Mouse (Mus musculus): Measurements from ENCODE around the gene Ifnlr1. TPM values are rescaled to one million over a fixed set of nuclear protein-coding genes. Genes with fewer than 3 reads are reported as not detected.

The Ifnlr1 gene
- total RNA-seq, 2 experiments from 2014 or later: 0.52 TPM; not detected in 1

GRCm38 (mm10) chr4:135738237-135738636 lies 52.1 kb downstream of the Ifnlr1 start:
- no peak for ATAC-seq (replicated peaks; ENCODE audit: poor library complexity, severe bottlenecking)

GRCm38 (mm10) chr4:135739148-135739547 lies 53.1 kb downstream of the Ifnlr1 start:
- no peak for ATAC-seq (replicated peaks; ENCODE audit: poor library complexity, severe bottlenecking)

- no peak for ATAC-seq (replicated peaks; ENCODE audit: poor library complexity, severe bottlenecking)
These were observed 53.6 kb downstream of the Ifnlr1 start for GRCm38 (mm10) chr4:135739672-135740071.

GRCm38 (mm10) chr4:135743520-135743919 lies 57.4 kb downstream of the Ifnlr1 start:
- ATAC-seq (replicated peaks; ENCODE audit: poor library complexity, severe bottlenecking): no peak

- ATAC-seq (replicated peaks; ENCODE audit: poor library complexity, severe bottlenecking): no peak
These were observed 58.8 kb downstream of the Ifnlr1 start for GRCm38 (mm10) chr4:135744726-135745448.

GRCm38 (mm10) chr4:135745613-135746012 lies 59.5 kb downstream of the Ifnlr1 start:
- no peak for ATAC-seq (replicated peaks; ENCODE audit: poor library complexity, severe bottlenecking)

GRCm38 (mm10) chr4:135750896-135751295 lies 64.8 kb downstream of the Ifnlr1 start:
- ATAC-seq (replicated peaks; ENCODE audit: poor library complexity, severe bottlenecking): no peak

GRCm38 (mm10) chr4:135752106-135752778 lies 66.2 kb downstream of the Ifnlr1 start:
- ATAC-seq (replicated peaks; ENCODE audit: poor library complexity, severe bottlenecking): no peak

GRCm38 (mm10) chr4:135752779-135753164 lies 66.7 kb downstream of the Ifnlr1 start:
- no peak for ATAC-seq (replicated peaks; ENCODE audit: poor library complexity, severe bottlenecking)

Other genes with a start within 250 kb of the Ifnlr1 start
- gene Stpg1, start 191.5 kb upstream of the Ifnlr1 start, total RNA-seq (2014; fragmentation: Nextera tagmentation): not detected in 2 replicates
- not detected in 2 replicates for gene Stpg1, start 191.5 kb upstream of the Ifnlr1 start, total RNA-seq (2017)
- gene Nipal3, start 191.2 kb upstream of the Ifnlr1 start, total RNA-seq (2014; fragmentation: Nextera tagmentation): 5.7 and 8.4 TPM in 2 replicates
- gene Nipal3, start 191.2 kb upstream of the Ifnlr1 start, total RNA-seq (2017): 21.9 and 29.1 TPM in 2 replicates
- not detected in 2 replicates for gene Grhl3, start 112.7 kb upstream of the Ifnlr1 start, total RNA-seq (2014; fragmentation: Nextera tagmentation)
- not detected in 2 replicates for gene Grhl3, start 112.7 kb upstream of the Ifnlr1 start, total RNA-seq (2017)
- gene Il22ra1, start 41.9 kb downstream of the Ifnlr1 start, total RNA-seq (2014; fragmentation: Nextera tagmentation): not detected in 2 replicates
- not detected in 2 replicates for gene Il22ra1, start 41.9 kb downstream of the Ifnlr1 start, total RNA-seq (2017)
- not detected in 2 replicates for gene Myom3, start 73.4 kb downstream of the Ifnlr1 start, total RNA-seq (2014; fragmentation: Nextera tagmentation)
- not detected in 2 replicates for gene Myom3, start 73.4 kb downstream of the Ifnlr1 start, total RNA-seq (2017)
- gene Srsf10, start 169.5 kb downstream of the Ifnlr1 start, total RNA-seq (2014; fragmentation: Nextera tagmentation): 140 TPM in 2 replicates
- gene Srsf10, start 169.5 kb downstream of the Ifnlr1 start, total RNA-seq (2017): 191 and 201 TPM in 2 replicates
- 65.4 and 67.9 TPM in 2 replicates for gene Pnrc2, start 187.6 kb downstream of the Ifnlr1 start, total RNA-seq (2014; fragmentation: Nextera tagmentation)
- 159 and 192 TPM in 2 replicates for gene Pnrc2, start 187.6 kb downstream of the Ifnlr1 start, total RNA-seq (2017)
- 4.5 and 6.0 TPM in 2 replicates for gene Cnr2, start 209.1 kb downstream of the Ifnlr1 start, total RNA-seq (2014; fragmentation: Nextera tagmentation)
- gene Cnr2, start 209.1 kb downstream of the Ifnlr1 start, total RNA-seq (2017): 4.0 and 5.1 TPM in 2 replicates
- 62.1 and 116 TPM in 2 replicates for gene Fuca1, start 234.4 kb downstream of the Ifnlr1 start, total RNA-seq (2014; fragmentation: Nextera tagmentation)
- 68.2 and 68.6 TPM in 2 replicates for gene Fuca1, start 234.4 kb downstream of the Ifnlr1 start, total RNA-seq (2017)